Mouse (Mus musculus) hindbrain, embryonic 14.5 days (tissue): ENCODE data around the gene Ubqln4. TPM values are rescaled to one million over a fixed set of nuclear protein-coding genes. Genes with fewer than 3 reads are reported as not detected.

Experiments
- ATAC-seq: fragments of 200-750 bp; cut with Nextera tagmentation; 2 replicates; pipeline ENCODE4 v1.8.0; 2017; ENCODE audit warnings: moderate number of reproducible peaks, mild to moderate bottlenecking, moderate TSS enrichment, moderate library complexity; ENCODE audit not compliant: low FRiP score
- DNase-seq: peaks from one replicate; pipeline ENCODE4 v3.0.0-alpha.2; 2015; ENCODE audit warnings: low spot score
- H3K27ac ChIP-seq: fragments of 300-500 bp; sonication (generic); 2 replicates; pipeline ENCODE4 v1.5.1; 2014; ENCODE audit warnings: mild to moderate bottlenecking, moderate library complexity
- H3K27me3 ChIP-seq: fragments of 300-500 bp; sonication (generic); 2 replicates; pipeline ENCODE4 v1.6.1; 2014; ENCODE audit warnings: mild to moderate bottlenecking, low read length, mixed read lengths; ENCODE audit not compliant: control insufficient read depth, insufficient read depth
- H3K36me3 ChIP-seq: fragments of 300-500 bp; sonication (generic); replicated peaks from 2 replicates; pipeline ENCODE4 v1.6.1; 2014; ENCODE audit not compliant: control insufficient read depth, insufficient read depth
- H3K4me1 ChIP-seq: fragments of 300-500 bp; sonication (generic); replicated peaks from 2 replicates; pipeline ENCODE4 v1.6.1; 2014; ENCODE audit warnings: antibody characterized with exemption, low read length, mixed read lengths; ENCODE audit not compliant: control insufficient read depth, insufficient read depth
- H3K4me2 ChIP-seq: fragments of 300-500 bp; sonication (generic); replicated peaks from 2 replicates; pipeline ENCODE4 v1.6.1; 2014; ENCODE audit warnings: mild to moderate bottlenecking, moderate library complexity
- H3K4me3 ChIP-seq: fragments of 300-500 bp; sonication (generic); replicated peaks from 2 replicates; pipeline ENCODE4 v1.5.1; 2014; ENCODE audit warnings: mild to moderate bottlenecking, low read length
- H3K9ac ChIP-seq: fragments of 300-500 bp; sonication (generic); 2 replicates; pipeline ENCODE4 v1.6.1; 2014
- H3K9me3 ChIP-seq: fragments of 300-500 bp; sonication (generic); 2 replicates; pipeline ENCODE4 v1.6.1; 2016; ENCODE audit warnings: low read length; ENCODE audit not compliant: control insufficient read depth
- WGBS: fragments of 180-500 bp; shearing (Covaris S2); extraction: QIAGEN DNeasy Blood & Tissue Kit; methylation state at CpG from one replicate; pipeline ENCODE4 v1.1.7; 2014; 5-methylcytosine and 5-hydroxymethylcytosine counted together
- polyA plus RNA-seq: library from polyadenylated mRNA; unstranded; fragments of >200 nt; fragmentation: Nextera tagmentation; extraction: Ambion mirVana; gene quantifications from 2 replicates; pipeline ENCODE4 v1.2.1, GENCODE M21; 2014

Ubqln4 gene
- polyA plus RNA-seq, 1 experiment from 2014 or later, result 42.9 TPM

DNA sequence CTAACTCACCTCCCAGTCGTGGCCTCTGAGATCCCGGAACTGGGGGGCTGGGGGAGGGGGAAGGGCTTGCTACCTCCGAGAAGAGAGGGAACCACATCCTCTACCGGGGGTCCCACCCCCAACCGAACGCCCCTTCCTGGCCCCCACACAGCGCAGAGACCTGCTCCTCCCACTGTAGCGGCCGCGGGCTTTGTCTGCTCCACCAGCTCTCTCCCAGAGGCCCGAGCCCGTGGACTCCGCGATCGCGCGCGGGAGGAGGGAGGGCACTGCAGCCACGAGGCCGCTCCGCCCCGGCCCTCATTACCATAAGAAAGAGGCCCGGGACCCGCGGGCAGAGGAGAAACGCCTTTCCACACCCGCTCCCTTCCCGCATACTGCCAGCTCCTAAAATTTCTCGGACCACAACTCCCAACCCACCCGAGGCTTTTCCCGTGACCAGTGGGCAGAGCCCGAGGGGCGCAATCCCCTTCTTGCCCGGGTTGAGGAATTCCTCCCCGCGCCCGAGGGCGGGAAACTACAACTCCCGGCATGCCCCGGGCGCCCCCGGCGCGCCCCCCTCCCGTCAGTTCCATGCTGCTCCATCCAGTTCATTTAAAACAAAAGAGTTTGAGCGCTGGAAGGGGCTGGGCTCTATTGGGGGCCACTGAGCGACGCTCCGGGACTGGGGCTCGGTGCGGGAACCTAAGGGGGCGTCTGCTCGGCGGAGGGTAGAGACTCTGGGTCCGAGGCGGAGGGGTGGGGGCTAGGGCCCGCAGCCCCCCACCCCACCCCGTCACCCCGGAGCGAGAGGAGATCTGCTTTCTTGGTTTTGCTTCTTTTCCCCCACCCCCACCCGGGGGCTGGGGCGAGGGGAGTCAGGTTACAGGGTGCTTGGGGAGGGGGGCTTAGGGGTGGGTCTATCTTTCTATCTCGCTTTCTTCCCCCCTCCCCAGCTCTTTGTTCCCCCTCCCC, 21.9 kb upstream of the Ubqln4 start:
- DNase-seq (peak; percentile 90), ATAC-seq (peak; percentile 86)
- Histone ChIP-seq H3K9ac (peak overlapping the region; percentile 100), H3K36me3 (peaks cover 17% of the 10 kb centered on the region), H3K4me3 (peak overlapping the region; percentile 93), H3K27ac (peak overlapping the region; percentile 98), H3K9me3 (no peaks in the 10 kb centered on the region), H3K4me1 (peaks cover 65% of the 10 kb centered on the region), H3K4me2 (peak overlapping the region; percentile 96), H3K27me3 (no peaks in the 10 kb centered on the region)
- under 1% methylated on average over 52 of the region's 63 CpGs for WGBS

DNA sequence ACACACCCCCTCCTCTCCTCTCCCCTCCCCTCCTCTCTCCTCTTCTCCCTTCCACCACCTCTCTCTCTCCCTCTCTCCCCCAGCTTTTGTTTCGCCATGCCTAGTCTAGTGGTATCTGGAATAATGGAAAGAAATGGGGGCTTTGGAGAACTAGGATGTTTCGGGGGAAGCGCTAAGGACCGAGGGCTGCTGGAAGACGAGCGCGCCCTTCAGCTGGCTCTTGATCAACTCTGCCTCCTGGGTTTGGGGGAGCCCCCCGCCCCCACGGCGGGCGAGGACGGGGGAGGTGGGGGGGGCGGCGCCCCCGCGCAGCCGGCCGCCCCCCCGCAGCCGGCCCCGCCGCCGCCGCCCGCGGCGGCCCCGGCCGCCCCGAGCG, 21.3 kb upstream of the Ubqln4 start, which contains the start of gene Mex3a:
Gene Mex3a, plus strand, starts transcription at position 97 of the 376 bp plus-strand sequence.
- 1% methylated on average over 14 of the region's 31 CpGs for WGBS
- Histone ChIP-seq H3K4me2 (peak within 1 kb of the TSS; percentile 96), H3K27me3 (no peaks in the 10 kb centered on the region), H3K9me3 (no peaks in the 10 kb centered on the region), H3K27ac (peak within 1 kb of the TSS; percentile 98), H3K9ac (peak within 1 kb of the TSS; percentile 100), H3K4me1 (peaks cover 68% of the 10 kb centered on the region), H3K4me3 (peak within 1 kb of the TSS; percentile 93), H3K36me3 (peaks cover 24% of the 10 kb centered on the region)
- no peak for DNase-seq
- no peak for ATAC-seq

GRCm38 (mm10) chr3:88532689-88533511, 20.7 kb upstream of the Ubqln4 start:
- ATAC-seq, result peak; percentile 8; the same call in 1 of the 2 replicates
- under 1% methylated on average over 38 of the region's 40 CpGs for WGBS
- no peaks in the 10 kb centered on the region for H3K9me3 ChIP-seq
- peaks cover 68% of the 10 kb centered on the region for H3K4me1 ChIP-seq
- H3K27me3 ChIP-seq, result no peaks in the 10 kb centered on the region
- peak overlapping the region; percentile 100 for H3K9ac ChIP-seq
- peak; percentile 61 for DNase-seq
- peaks cover 30% of the 10 kb centered on the region for H3K36me3 ChIP-seq
- peak overlapping the region; percentile 98 for H3K27ac ChIP-seq
- H3K4me3 ChIP-seq, result peak overlapping the region; percentile 93
- H3K4me2 ChIP-seq, result peak overlapping the region; percentile 96

- H3K9ac ChIP-seq, result peak overlapping the region; percentile 100
- peaks cover 38% of the 10 kb centered on the region for H3K36me3 ChIP-seq
- peak overlapping the region; percentile 96 for H3K4me2 ChIP-seq
- H3K4me1 ChIP-seq, result peaks cover 68% of the 10 kb centered on the region
- H3K27me3 ChIP-seq, result no peaks in the 10 kb centered on the region
- DNase-seq (no peak), ATAC-seq (no peak)
- peak overlapping the region; percentile 98 for H3K27ac ChIP-seq
- no peaks in the 10 kb centered on the region for H3K9me3 ChIP-seq
- 3% methylated on average over 4 of the region's 5 CpGs for WGBS
- peak overlapping the region; percentile 93 for H3K4me3 ChIP-seq
Measured at GRCm38 (mm10) chr3:88533706-88534105, 19.9 kb upstream of the Ubqln4 start.

- Histone ChIP-seq H3K4me1 (peaks cover 64% of the 10 kb centered on the region), H3K27me3 (no peaks in the 10 kb centered on the region), H3K4me3 (peak overlapping the region; percentile 93), H3K27ac (peak overlapping the region; percentile 56; the same call in 1 of the 2 replicates), H3K9me3 (no peaks in the 10 kb centered on the region), H3K9ac (peak overlapping the region; percentile 100), H3K36me3 (peaks cover 47% of the 10 kb centered on the region), H3K4me2 (peak overlapping the region; percentile 96)
- no peak for DNase-seq
- no peak for ATAC-seq
- 5% methylated on average over 3 of the region's 3 CpGs for WGBS
Measured at GRCm38 (mm10) chr3:88535005-88535404, 18.6 kb upstream of the Ubqln4 start.

- peaks cover 52% of the 10 kb centered on the region for H3K36me3 ChIP-seq
Measured at GRCm38 (mm10) chr3:88535527-88535926, 18.0 kb upstream of the Ubqln4 start.

GRCm38 (mm10) chr3:88536103-88536930, 17.2 kb upstream of the Ubqln4 start:
- H3K36me3 ChIP-seq, result peaks cover 60% of the 10 kb centered on the region

More at GRCm38 (mm10) chr3:88535527-88535926, 18.0 kb upstream of the Ubqln4 start:
- H3K27me3 ChIP-seq, result no peaks in the 10 kb centered on the region
- H3K4me2 ChIP-seq, result peak overlapping the region; percentile 96
- ATAC-seq, result no peak
- WGBS, result 32% methylated on average over 4 of the region's 4 CpGs
- peaks cover 62% of the 10 kb centered on the region for H3K4me1 ChIP-seq
- DNase-seq, result no peak
- 0 out of 2 replicates have a peak overlapping the region, but pooled peaks have one; percentile 56 for H3K27ac ChIP-seq
- no peaks in the 10 kb centered on the region for H3K9me3 ChIP-seq
- H3K4me3 ChIP-seq, result peak overlapping the region; percentile 93
- H3K9ac ChIP-seq, result peak overlapping the region; percentile 100

DNA sequence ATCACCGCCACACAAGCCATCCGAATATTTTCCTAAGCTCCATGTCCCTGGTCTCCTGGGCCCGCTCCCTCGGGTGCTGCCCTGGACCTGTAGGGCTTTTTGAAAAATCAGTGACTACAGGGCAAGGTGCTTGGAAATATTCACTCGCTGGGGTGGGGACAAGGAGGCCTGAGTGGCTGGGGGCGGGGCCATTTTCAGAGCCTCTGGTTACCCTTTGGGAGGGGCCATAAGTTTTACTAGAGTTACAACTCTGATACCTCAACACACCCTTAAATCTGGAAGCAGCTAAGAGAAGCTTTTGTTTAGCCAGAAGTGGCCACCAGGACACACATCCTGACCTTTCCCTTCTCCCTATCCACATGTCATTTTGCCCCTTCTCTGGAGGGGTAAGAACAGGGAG, 16.4 kb upstream of the Ubqln4 start:
- H3K27ac ChIP-seq, result no peak overlapping the region
- DNase-seq (no peak), ATAC-seq (no peak)
- peaks cover 63% of the 10 kb centered on the region for H3K36me3 ChIP-seq
- 57% methylated on average over 6 of the region's 6 CpGs for WGBS
- H3K9me3 ChIP-seq, result no peaks in the 10 kb centered on the region
- H3K4me2 ChIP-seq, result peak overlapping the region; percentile 96
- H3K4me1 ChIP-seq, result peaks cover 65% of the 10 kb centered on the region
- peak overlapping the region; percentile 100 for H3K9ac ChIP-seq
- H3K4me3 ChIP-seq, result peak overlapping the region; percentile 93
- no peaks in the 10 kb centered on the region for H3K27me3 ChIP-seq

More at GRCm38 (mm10) chr3:88536103-88536930, 17.2 kb upstream of the Ubqln4 start:
- 4% methylated on average over 64 of the region's 64 CpGs for WGBS
- no peak for DNase-seq
- Histone ChIP-seq H3K4me3 (peak overlapping the region; percentile 93), H3K9me3 (no peaks in the 10 kb centered on the region), H3K27me3 (no peaks in the 10 kb centered on the region), H3K4me1 (peaks cover 59% of the 10 kb centered on the region), H3K27ac (0 out of 2 replicates have a peak overlapping the region, but pooled peaks have one; percentile 11), H3K4me2 (peak overlapping the region; percentile 96), H3K9ac (peak overlapping the region; percentile 100)
- ATAC-seq, result no peak
